Mouse (Mus musculus) left cerebral cortex, adult 8-10 months (tissue): ENCODE results near the gene Camk2g. TPM values are rescaled to one million over a fixed set of nuclear protein-coding genes. Genes with fewer than 3 reads are reported as not detected.

ENCODE experiments used
- DNase-seq, 2 experiments: peaks; one replicate each; pipeline ENCODE4 v3.0.0; 2022; ENCODE audit warnings: low spot score in 2 of 2
- total RNA-seq, 4 experiments: library from RNA; stranded (reverse); gene quantifications; 2 replicates each; pipeline ENCODE4 v1.2.4; 2022

The Camk2g gene
- total RNA-seq, 4 experiments from 2014 or later = 341 to 406 (median 386) TPM

GRCm38 (mm10) chr14:20809349-20809748 is 15.5 kb upstream of the Camk2g start:
- DNase-seq = no peak

DNA sequence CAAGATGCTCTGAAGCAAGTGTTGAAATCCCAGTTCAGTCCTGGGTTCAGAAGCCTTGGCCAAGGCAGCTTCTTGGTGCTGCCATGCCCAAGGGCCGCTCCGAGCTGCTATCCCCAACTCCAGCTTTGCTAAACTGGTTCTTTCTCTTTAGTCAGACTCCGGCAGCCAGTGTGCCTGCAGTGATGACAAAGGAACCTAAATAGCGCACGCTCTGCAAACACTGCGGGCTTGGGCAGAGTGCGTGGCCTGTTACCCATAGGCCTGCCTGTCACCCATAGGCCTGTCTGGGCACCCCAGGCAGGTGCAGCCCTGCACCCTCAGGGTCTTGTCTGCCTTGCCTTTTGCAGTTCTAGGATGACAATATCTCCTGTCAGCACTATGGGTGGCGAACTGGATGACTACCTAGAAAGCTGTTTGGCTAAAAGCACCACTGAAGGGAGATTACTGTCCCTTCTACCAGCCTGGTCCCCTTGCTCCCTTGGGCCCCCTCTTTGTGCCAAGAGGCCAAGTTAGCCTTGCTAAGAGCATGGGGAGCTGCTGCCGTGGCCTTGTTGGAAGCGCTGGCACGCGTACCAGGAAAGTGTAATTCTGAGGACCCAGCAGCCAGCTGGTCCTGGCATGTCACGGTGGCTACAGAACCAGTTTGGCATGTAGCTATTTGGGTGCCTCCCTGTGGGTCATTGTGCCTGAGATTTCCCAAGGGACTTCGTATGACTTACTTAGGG is 12.4 kb upstream of the Camk2g start:
- DNase-seq = no peak

DNA sequence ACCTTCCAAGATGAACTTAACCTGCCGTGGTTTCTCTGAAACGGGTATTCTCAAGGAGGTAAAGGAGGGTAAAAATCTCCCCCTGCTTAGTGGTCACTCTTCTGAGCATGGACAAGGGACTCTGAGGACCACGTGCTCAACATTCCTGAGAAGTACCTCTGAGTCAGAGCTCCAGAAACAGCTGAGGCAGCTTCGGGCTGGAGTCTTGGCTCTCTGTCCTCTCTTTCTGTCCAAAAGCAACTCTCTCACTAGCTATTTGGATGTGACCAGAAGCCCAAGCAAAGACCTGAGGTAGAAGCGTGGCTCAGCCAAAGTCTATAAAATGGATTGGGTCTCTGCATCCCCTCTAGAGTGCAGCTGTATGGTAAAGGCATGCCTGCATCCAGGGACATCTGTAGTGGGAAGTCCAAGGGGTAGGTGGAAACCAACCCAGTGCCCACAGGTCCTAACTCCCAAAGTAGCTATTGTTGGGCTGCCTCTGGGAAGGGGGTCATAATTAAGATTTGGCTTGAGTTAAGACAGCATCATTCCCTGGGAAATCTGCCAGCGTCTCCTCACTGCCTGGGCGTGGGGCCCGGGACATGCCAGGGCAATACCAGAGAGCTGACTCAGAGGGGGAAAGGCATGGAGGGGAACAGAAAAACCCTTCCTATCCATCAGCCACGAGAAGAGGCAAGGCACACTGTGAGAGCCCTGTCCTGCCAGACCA is 11.2 kb upstream of the Camk2g start:
- DNase-seq = peak in 1 of 2 experiments; percentile 68

DNA sequence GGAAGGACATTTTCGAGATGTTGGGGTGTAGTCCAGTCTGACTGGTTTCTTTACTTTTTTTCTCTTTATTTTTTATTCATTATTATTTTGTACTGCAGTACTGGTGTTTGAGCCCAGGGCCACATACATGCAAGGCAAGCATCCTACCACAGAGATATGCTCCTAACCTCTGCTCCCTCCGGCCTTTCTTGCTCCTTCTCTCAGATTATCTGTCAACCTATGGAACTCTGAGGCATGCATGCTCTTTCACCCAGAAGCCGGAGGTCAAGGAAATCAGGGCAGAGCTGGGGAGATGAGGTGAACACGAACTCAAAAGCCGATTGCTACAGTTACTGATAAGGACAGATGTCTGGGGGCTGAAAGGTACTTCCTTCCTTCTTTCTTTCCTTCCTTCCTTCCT is 10.6 kb upstream of the Camk2g start:
- DNase-seq = no peak

- DNase-seq = peak in 1 of 2 experiments; percentile 62
Measured at GRCm38 (mm10) chr14:20803606-20803938, 9.7 kb upstream of the Camk2g start.

- DNase-seq = no peak
Measured at GRCm38 (mm10) chr14:20802926-20803605, 9.2 kb upstream of the Camk2g start.

- DNase-seq = peak; percentile 75 to 81
Measured at GRCm38 (mm10) chr14:20798761-20799160, 4.9 kb upstream of the Camk2g start.

DNA sequence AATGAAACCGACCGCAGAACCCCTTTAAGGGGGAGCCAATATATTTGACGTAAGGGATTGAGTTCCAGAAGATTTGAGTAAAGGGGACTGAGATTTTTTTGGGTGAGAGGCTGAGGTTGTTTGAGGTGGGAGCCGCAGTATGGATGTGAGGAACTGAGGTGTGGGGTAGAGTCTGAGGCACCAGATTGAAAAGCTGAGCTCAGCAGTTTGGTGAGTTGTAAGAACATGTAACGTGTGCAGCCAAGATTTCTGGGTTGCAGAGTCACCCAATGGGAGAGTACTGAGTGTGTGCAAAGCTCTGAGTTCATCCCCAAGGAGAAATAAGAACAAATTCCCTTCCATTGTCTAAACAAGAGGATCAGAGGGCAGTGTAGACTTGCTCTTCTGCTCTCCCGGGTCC is 4.4 kb upstream of the Camk2g start:
- DNase-seq = no peak

GRCm38 (mm10) chr14:20796643-20797042 is 2.8 kb upstream of the Camk2g start:
- no peak for DNase-seq

- DNase-seq = no peak
Measured at GRCm38 (mm10) chr14:20796170-20796569, 2.3 kb upstream of the Camk2g start.

- DNase-seq = no peak
Measured at GRCm38 (mm10) chr14:20795423-20796152, 1.7 kb upstream of the Camk2g start.

DNA sequence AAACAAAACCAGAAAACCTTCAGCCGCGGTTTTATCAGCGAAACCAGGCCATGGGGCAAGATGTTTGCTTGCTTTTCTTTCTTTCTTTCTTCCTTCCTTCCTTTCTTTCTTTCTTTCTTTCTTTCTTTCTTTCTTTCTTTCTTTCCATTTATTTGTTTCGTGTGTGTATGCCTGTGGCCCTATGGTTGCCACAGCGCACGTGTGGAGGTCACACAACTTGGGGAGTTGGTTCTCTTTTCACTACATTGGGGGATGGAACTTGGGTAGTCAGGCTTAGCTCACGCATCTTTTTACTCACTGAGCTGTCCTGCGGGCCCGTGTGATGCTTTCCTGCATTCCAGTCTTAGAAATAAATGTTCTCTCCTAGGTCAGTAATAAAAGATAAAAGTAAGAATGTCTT is 701 bp upstream of the Camk2g start:
- DNase-seq = no peak

DNA sequence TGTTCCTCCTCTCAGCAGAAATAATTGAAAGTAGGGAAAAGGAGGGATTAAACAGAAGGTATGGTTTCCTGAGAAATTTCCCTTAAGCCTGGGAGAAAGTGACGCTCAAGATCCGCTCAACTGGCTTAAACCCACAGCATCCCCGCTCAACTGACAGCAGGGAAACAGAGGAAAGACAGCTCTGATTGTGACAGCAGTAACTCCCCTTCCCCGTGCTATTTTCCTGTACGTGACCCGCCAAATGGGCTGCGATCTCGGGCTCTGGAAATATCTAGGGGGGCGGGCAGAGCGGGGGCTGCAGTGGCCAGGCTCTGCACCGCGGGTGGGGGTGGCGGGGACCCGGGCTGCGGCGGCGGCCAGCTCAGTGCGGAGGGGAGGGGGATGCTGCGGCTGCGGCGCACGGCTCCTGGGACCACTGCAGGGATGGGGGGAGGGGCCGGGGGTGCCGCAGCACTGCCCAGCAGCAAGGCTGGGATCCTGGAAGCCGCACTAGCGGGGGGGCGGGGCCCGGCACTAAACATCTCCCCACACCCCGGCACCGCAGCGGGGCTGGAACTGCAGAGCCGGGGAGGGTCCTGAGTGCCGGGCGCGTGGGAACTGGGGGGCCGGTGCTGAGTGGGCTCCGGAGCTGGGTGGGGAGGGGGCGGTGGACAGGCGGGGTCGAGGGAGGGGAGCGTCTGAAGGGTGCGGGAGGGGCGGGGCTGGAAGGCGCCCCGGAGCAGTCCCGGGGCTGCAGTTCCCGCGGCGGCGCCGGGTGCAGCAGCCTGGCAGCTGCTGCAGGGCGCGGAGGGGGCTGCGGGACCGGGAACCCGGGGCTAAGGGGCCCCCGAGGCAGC is 748 bp downstream of the Camk2g start:
- DNase-seq = no peak

DNA sequence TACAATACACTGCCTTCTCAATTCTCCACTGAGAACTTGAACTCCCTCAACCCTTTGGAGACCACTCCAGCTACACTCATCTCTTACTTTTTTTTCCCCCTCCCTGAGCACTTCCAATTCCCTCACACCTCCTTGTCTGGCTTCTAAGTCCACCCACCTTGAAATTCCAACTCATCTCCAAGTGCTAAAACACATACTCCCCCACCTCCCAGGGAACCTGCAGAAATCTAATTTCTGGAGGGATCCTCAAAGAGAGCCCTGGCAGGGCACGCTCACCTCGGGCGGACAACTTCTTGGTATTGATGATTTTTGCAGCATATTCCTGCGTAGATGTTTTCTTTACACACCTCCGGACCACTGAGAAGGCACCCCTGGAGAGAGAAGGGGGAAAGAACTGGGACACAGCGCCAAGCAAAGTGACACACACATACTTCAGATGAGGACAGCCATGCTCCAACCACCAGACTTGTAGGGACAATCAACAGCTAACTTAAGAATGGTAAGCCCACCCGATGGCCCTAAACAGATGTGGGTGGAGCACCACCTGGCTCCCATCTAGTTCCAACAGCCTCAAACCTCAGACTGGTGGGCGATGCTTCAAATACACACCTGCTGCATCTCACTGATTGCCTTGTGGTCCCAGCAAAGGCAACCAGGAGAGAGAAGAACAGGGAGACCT is 1.5 kb downstream of the Camk2g start:
- no peak for DNase-seq

- no peak for DNase-seq
Measured at GRCm38 (mm10) chr14:20791511-20792242, 2.2 kb downstream of the Camk2g start.

GRCm38 (mm10) chr14:20790996-20791395 is 2.9 kb downstream of the Camk2g start:
- no peak for DNase-seq

- DNase-seq = peak in 1 of 2 experiments; percentile 47
Measured at GRCm38 (mm10) chr14:20790445-20790844, 3.4 kb downstream of the Camk2g start.

DNA sequence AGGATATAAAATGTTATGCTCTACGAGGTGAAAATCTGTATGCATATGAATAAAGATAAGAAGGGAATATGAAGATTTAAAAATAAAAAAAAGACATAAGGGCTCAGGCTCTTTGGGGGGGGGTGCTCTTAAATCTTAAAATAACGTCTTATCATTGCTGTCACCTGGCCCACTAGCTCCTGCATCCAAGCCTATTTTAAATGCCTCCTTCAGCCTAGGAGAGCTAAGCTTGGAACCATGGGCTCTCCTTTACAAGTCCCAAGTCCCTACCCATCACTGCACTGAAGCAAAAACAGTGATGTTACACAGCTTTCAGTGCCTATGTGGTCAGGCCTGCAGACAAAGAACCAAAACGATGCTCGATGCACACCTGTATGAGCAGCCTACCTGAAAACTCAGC is 4.3 kb downstream of the Camk2g start:
- no peak for DNase-seq

DNA sequence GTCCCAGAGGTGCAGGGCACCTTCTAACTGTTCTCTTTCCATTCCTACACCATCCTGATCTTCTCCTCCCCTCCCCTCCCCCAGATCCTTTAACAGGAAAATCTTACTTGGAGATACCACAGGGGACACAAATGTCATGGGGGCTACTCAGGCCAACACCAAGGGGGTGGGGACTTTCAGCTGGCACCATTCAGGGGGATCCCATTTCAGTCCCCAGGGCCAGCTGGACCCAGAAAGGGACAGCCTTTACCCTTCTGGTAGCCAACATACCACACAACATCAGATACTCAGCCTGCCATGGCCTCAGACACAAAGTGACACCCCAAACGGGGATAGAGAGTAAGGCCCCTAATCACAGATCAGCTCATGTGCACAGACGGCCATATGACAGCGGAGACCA is 5.7 kb downstream of the Camk2g start:
- DNase-seq = no peak

GRCm38 (mm10) chr14:20786611-20787015 is 7.3 kb downstream of the Camk2g start:
- no peak for DNase-seq
